Mouse (Mus musculus) spleen, adult 2 months (tissue): ENCODE data around the gene Vdr. TPM values are rescaled to one million over a fixed set of nuclear protein-coding genes. Genes with fewer than 3 reads are reported as not detected.

Source experiments
- DNase-seq, 2 experiments: peaks; one replicate each; pipeline versions ENCODE4 v3.0.0 to v3.0.0-alpha.2; 2012 to 2021; ENCODE audit warnings: low spot score in 2 of 2, low read depth in 1 of 2
- H3K27ac ChIP-seq: fragments of 200-500 bp; 2 replicates; pipeline ENCODE4 v1.5.1; 2012; ENCODE audit warnings: low read length, inconsistent platforms; ENCODE audit not compliant: insufficient read depth
- H3K27me3 ChIP-seq: fragments of 200-500 bp; 2 replicates; pipeline ENCODE4 v1.6.1; 2012; ENCODE audit warnings: mild to moderate bottlenecking, moderate library complexity, low read length, inconsistent platforms; ENCODE audit not compliant: control insufficient read depth, insufficient read depth
- H3K36me3 ChIP-seq: fragments of 200-500 bp; 2 replicates; pipeline ENCODE4 v1.6.1; 2012; ENCODE audit warnings: mild to moderate bottlenecking, low read length, inconsistent platforms; ENCODE audit not compliant: control insufficient read depth, insufficient read depth
- H3K4me1 ChIP-seq: fragments of 200-500 bp; 2 replicates; pipeline ENCODE4 v1.6.1; 2011; ENCODE audit warnings: inconsistent platforms; ENCODE audit not compliant: control insufficient read depth, insufficient read depth, insufficient read length
- H3K4me3 ChIP-seq: fragments of 200-500 bp; 2 replicates; pipeline ENCODE4 v1.5.1; 2011; ENCODE audit warnings: mild to moderate bottlenecking, inconsistent platforms; ENCODE audit not compliant: insufficient read depth, insufficient read length; ENCODE audit errors: extremely low read depth
- CTCF ChIP-seq: fragments of 200-500 bp; IDR thresholded peaks from 2 replicates; pipeline ENCODE4 v1.5.1; 2011; ENCODE audit warnings: mild to moderate bottlenecking, inconsistent platforms; ENCODE audit not compliant: insufficient read depth, insufficient read length, insufficient replicate concordance; ENCODE audit errors: extremely low read depth
- POLR2A ChIP-seq: fragments of 200-500 bp; IDR thresholded peaks from 2 replicates; pipeline ENCODE4 v1.6.1; 2011; ENCODE audit warnings: low read depth, low read length, inconsistent platforms
- WGBS: fragments of 180-500 bp; shearing (Covaris S2); methylation state at CpG from one replicate; pipeline ENCODE4 v1.1.7; 2018; 5-methylcytosine and 5-hydroxymethylcytosine counted together
- polyA plus RNA-seq: library from polyadenylated mRNA; depleted of rRNA; stranded (reverse); fragments of >200 nt; gene quantifications from 2 replicates; pipeline ENCODE4 v1.2.3, GENCODE M21; 2012

Gene Vdr
- polyA plus RNA-seq, 1 experiment, result 0.70 TPM

- Histone ChIP-seq H3K4me3 (no peak overlapping the region; the same call in 1 of the 2 replicates), H3K4me1 (peaks cover 70% of the 10 kb centered on the region), H3K27ac (peak overlapping the region; percentile 95), H3K36me3 (0 out of 2 replicates have a peak, but pooled peaks cover 2% of the 10 kb centered on the region), H3K27me3 (no peaks in the 10 kb centered on the region)
- peak; percentile 13; the same call in 1 of the 2 replicates for TF ChIP-seq POLR2A
- no peak for TF ChIP-seq CTCF
- WGBS, result 13% methylated on average over 6 of the region's 6 CpGs
- peak in 1 of 2 experiments; percentile 76 for DNase-seq
Measured at GRCm38 (mm10) chr15:97821983-97822363, 88.5 kb downstream of the Vdr start.

- peak overlapping the region; percentile 38 for H3K4me3 ChIP-seq
- 0 out of 2 replicates have a peak, but pooled peaks cover 2% of the 10 kb centered on the region for H3K36me3 ChIP-seq
- H3K27ac ChIP-seq, result peak overlapping the region; percentile 95
- peaks cover 68% of the 10 kb centered on the region for H3K4me1 ChIP-seq
- H3K27me3 ChIP-seq, result no peaks in the 10 kb centered on the region
- 13% methylated on average over 10 of the region's 10 CpGs for WGBS
- DNase-seq, result peak in 1 of 2 experiments; percentile 36
- no peak for TF ChIP-seq CTCF
- no peak for TF ChIP-seq POLR2A
Measured at GRCm38 (mm10) chr15:97821321-97821982, 89.0 kb downstream of the Vdr start.

DNA sequence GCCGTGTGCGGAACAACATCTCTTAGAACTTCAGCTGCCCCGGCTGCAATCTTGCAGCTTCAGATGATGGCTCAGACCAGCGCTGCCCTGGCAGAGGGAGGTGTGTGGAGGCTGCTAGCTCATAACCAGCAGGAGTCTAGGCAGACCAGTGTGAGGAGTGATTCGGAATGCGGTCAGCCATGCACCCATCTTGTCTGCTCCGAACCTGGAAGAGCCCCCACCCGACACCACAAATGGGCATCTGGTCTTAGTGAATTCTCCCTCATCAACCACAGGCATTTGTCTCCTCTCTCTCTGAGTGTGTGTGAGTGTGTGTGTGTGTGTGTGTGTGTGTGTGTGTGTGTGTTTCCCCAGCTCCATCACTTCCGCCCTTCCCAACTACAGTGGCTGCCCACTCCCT is 90.5 kb downstream of the Vdr start:
- no peak for DNase-seq
- H3K27me3 ChIP-seq, result no peaks in the 10 kb centered on the region
- H3K4me1 ChIP-seq, result peaks cover 59% of the 10 kb centered on the region
- no peaks in the 10 kb centered on the region for H3K36me3 ChIP-seq
- WGBS, result 80% methylated on average over 9 of the region's 9 CpGs
- H3K4me3 ChIP-seq, result no peak overlapping the region
- H3K27ac ChIP-seq, result no peak overlapping the region
- TF ChIP-seq CTCF (no peak), POLR2A (no peak)

DNA sequence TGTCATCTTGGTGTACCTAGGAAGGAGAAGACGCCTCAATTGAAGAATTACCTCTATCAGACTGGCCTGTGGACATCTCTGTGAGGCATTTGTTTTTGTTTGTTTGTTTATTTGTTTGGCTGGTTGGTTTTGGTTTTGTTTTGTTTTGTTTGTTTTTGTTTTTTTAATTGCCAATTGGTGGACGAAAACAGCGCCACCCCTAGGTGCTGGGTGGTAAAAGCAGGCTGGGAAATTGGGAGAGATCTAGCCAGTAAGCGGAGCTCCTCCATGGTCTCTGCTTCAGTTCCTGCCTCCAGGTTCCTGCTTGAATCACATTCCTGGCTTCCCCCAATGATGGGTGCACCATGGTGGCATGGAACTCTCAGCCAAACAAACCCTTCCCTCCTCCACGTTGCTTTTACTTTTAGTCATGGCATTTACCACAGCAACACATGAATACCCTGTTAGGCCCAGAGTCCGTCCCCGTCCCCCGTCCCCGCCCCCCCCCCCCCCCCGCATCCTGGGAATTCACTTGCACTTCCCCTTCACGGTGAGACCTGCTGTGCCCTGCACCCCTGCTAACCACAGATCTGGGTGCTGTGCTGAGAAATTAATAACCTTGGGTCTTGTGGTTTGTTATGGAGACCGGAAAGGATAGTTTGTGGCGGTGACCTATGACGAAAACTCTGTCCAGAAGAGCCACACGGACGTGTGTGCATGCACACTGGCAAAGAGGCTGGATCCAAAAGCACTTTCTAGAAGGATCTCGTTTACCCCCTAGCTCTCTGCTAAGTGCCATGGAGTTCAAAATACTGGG is 94.0 kb downstream of the Vdr start:
- Histone ChIP-seq H3K27ac (no peak overlapping the region), H3K36me3 (peaks cover under 1% of the 10 kb centered on the region; the same call in 1 of the 2 replicates), H3K27me3 (no peaks in the 10 kb centered on the region), H3K4me3 (no peak overlapping the region), H3K4me1 (peaks cover 33% of the 10 kb centered on the region)
- WGBS, result 47% methylated on average over 17 of the region's 17 CpGs
- no peak for DNase-seq
- TF ChIP-seq CTCF, result no peak
- no peak for TF ChIP-seq POLR2A

GRCm38 (mm10) chr15:97815254-97815653 is 95.2 kb downstream of the Vdr start:
- H3K36me3 ChIP-seq, result peaks cover 7% of the 10 kb centered on the region; the same call in 1 of the 2 replicates
- H3K4me3 ChIP-seq, result no peak overlapping the region
- no peak for DNase-seq
- no peak overlapping the region for H3K27ac ChIP-seq
- TF ChIP-seq CTCF, result no peak
- TF ChIP-seq POLR2A, result no peak
- over 99% methylated on average over 4 of the region's 4 CpGs for WGBS
- H3K4me1 ChIP-seq, result peaks cover 25% of the 10 kb centered on the region; the same call in 1 of the 2 replicates
- H3K27me3 ChIP-seq, result no peaks in the 10 kb centered on the region

- Histone ChIP-seq H3K4me3 (no peak overlapping the region), H3K27me3 (no peaks in the 10 kb centered on the region), H3K27ac (no peak overlapping the region; the same call in 1 of the 2 replicates), H3K36me3 (peaks cover 10% of the 10 kb centered on the region), H3K4me1 (peaks cover 20% of the 10 kb centered on the region; the same call in 1 of the 2 replicates)
- no peak for DNase-seq
- WGBS, result 71% methylated on average over 5 of the region's 5 CpGs
- TF ChIP-seq POLR2A (no peak), CTCF (no peak)
Measured at GRCm38 (mm10) chr15:97814703-97815102, 95.7 kb downstream of the Vdr start.
